Mouse (Mus musculus): ENCODE measurements around the gene Ap3m1. TPM values are rescaled to one million over a fixed set of nuclear protein-coding genes. Genes with fewer than 3 reads are reported as not detected.
"Not testable (repeated sequence)": the region's sequence is repeated elsewhere in the genome, so short reads cannot be mapped to it uniquely, and the experiment has no call there.

Ap3m1 gene
- 10 to 100 TPM; 69.8 to 80.2 TPM for polyA plus RNA-seq (2017; shearing (Covaris generic))

DNA sequence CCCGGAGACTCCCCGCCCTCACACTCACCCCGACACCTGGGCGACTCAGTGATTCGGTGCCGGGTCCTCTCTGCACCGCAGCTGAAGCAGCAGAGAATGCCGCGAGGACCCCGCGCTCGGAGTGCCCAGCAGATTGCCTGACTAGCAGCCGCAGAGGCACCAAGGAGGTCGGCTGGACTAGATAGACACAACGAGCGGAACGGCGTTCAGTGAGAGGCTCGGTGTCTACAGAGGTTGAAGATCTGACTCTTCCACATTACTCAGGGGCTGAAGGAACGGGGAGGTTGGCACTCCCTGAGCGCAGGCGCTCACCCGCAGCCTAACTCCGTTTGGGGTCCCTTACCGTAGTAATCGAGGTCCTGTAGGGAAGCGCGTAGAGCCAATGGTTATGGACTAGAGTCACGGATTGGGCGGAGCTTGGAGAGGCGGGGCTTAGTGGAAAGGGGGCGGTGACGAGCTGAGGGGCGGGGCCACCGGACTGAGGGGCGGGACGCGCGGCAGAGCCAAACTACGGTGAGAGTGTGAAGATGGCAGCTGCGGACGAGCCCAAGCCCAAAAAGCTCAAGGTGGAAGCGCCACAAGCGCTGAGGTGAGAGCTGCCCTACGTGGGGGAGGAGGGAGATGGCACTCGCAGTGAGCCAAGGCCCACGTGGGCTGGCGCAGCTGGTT, at the start of gene Ap3m1, which contains the start of gene Adk:
TSS of gene Ap3m1 (minus strand) at position 397 of the 669 bp plus-strand sequence.
TSS of gene Adk (plus strand) at position 463 of the 669 bp plus-strand sequence.
- peak; percentile 89 for ATAC-seq

DNA sequence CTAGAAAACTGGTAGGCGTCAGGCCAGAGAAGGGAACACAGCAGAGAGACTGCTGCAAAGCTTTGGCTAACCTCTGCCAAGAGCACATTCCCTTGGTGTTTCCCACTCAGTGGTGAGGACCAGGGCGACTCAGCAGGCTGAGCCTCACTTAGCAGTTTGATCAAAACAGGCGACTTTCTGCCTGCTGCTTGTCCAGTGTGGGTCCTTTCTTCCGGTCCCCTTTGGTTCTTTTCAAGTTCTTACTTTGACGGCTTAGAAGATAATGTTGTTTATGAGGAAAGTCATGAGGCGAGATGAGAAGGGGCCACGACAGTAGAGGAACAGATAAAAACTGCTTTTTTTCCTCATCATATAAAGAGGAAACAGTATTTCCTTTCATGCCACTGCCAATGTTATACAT, 49.3 kb upstream of the Ap3m1 start:
- peak; percentile 31 for ATAC-seq

GRCm38 (mm10) chr14:21100876-21101275, 48.6 kb upstream of the Ap3m1 start:
- ATAC-seq = no peak

GRCm38 (mm10) chr14:21099371-21099770, 47.1 kb upstream of the Ap3m1 start:
- ATAC-seq = no peak

DNA sequence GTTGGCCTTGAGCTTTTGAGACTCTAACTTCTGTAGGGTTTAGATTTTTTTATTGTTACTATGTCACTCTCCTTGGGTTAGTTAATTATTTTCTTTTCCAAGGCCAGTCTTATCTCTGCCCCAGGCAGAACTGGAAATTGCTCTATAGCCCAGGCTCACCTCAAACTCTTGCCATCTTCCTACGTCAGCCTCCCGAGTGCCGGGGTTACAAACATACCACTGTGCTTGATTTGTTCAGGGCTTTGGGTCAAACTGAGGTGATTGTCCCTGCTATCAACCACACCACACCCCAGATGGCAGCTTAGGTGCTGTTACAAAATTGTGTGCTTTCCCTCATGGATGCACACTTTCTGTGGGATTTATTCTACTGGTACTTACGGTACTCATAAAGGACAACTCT, 44.4 kb upstream of the Ap3m1 start:
- ATAC-seq = no peak

DNA sequence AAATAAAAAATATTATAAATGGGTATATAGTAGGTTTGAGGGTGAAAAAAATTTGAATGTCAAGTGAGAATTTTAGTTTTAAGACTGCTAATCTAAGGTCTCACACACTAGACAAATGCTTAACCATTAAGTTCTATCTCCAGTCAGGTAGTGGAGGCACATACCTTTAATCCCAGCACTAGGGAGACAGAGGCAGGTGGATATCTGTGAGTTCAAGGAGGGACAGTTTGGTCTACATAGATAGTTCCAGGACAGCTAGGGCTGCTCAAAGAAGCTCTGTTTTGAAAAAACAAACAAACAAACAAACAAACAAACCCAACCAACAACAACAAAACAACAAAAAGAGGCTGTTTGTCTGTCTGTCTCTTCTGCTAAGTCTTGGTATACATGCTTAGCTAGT, 44.0 kb upstream of the Ap3m1 start:
- no peak for ATAC-seq

DNA sequence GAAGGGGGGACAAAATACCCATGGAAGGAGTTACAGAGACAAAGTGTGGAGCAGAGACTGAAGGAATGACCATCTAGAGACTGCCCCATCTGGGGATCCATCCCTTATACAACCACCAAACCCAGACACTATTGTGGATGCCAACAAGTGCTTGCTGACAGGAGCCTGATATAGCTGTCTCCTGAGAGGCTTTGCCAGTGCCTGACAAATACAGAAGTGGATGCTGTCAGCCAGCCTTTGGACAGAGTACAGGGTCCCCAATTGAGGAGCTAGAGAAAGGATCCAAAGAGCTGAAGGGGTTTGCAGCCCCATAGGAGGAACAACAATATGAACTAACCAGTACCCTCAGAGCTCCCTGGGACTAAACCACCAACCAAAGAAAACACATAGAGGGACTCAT, 41.9 kb upstream of the Ap3m1 start:
- ATAC-seq = not testable (repeated sequence)

DNA sequence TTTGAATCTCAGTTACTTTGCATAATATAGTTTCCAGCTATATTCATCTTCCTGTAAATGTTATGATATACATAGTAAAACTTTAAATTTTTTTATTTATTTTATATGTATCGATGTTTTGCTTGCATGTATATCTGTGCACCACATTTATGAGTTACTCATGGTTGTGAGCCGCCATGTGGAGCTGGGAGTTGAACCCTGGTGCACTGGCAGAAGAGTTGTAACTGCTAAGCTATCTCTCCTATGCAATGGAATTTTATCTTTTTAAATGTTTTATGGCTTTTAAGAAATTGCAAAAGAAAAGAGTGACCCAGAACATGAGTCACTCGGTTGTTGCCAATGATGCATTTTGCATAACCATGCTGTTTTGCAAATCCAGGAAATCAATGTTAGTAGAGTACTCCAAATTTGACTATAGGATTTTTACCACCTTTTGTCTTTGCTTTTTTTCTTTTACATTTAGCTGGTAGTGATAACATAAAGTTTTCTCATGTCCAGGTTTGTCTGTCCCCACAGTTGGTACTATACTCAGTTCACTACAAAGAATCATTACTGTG, 38.7 kb upstream of the Ap3m1 start:
- ATAC-seq = no peak

GRCm38 (mm10) chr14:21090400-21090799, 38.1 kb upstream of the Ap3m1 start:
- ATAC-seq = no peak

- ATAC-seq = no peak
These were observed 36.4 kb upstream of the Ap3m1 start for GRCm38 (mm10) chr14:21088731-21089130.

- no peak for ATAC-seq
These were observed 35.2 kb upstream of the Ap3m1 start for GRCm38 (mm10) chr14:21087390-21088060.

DNA sequence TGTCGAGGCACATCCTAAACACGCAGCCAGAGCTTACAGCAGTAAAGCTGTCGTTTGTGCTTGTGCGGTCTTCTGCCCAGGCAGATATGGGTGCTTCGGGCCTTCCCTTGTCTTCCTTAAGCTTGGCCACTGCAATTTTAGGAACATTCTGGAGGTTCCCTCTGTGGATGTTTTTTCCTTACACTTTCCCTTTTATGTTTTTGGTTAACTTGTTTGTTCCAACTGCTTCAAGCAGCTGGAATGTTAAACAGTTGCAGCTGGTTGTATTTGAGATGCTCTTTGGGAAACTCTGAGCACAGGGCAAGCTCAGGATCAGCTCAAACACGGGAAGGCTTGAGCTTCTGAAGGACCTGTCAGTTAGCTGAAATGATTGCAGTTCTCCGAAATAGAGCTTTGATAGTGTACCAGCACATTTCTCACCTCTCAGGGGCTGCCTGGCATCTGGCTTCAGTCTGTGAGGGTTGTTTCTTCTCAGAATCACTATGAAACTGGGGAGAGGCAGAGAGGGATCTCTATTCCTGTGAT, 34.6 kb upstream of the Ap3m1 start:
- ATAC-seq = no peak

DNA sequence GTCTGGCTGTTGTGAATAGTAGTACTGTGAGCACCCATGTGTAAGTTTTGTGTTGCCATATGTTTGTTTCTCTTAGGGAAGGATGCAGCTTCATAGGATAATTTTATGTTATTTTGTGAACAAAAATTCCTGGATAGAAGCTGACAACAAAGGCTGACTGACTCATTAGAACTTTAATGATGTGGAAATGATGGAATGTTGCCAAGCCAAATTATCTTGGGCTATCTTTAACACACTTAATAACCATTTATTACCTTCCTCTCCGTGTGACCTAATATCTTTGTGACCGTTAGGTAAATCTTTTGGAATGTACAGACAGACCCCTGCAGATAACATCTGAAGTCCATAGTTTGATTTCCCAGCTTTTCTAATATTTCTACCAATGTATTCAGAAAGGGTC, 33.8 kb upstream of the Ap3m1 start:
- no peak for ATAC-seq

GRCm38 (mm10) chr14:21085666-21086065, 33.4 kb upstream of the Ap3m1 start:
- ATAC-seq = no peak

GRCm38 (mm10) chr14:21082823-21083222, 30.5 kb upstream of the Ap3m1 start:
- ATAC-seq = no peak

- ATAC-seq = peak; percentile 48
These were observed 26.2 kb upstream of the Ap3m1 start for GRCm38 (mm10) chr14:21078511-21078910.

GRCm38 (mm10) chr14:21077939-21078338, 25.6 kb upstream of the Ap3m1 start:
- ATAC-seq = no peak

GRCm38 (mm10) chr14:21076501-21077194, 24.3 kb upstream of the Ap3m1 start:
- peak; percentile 4 for ATAC-seq

DNA sequence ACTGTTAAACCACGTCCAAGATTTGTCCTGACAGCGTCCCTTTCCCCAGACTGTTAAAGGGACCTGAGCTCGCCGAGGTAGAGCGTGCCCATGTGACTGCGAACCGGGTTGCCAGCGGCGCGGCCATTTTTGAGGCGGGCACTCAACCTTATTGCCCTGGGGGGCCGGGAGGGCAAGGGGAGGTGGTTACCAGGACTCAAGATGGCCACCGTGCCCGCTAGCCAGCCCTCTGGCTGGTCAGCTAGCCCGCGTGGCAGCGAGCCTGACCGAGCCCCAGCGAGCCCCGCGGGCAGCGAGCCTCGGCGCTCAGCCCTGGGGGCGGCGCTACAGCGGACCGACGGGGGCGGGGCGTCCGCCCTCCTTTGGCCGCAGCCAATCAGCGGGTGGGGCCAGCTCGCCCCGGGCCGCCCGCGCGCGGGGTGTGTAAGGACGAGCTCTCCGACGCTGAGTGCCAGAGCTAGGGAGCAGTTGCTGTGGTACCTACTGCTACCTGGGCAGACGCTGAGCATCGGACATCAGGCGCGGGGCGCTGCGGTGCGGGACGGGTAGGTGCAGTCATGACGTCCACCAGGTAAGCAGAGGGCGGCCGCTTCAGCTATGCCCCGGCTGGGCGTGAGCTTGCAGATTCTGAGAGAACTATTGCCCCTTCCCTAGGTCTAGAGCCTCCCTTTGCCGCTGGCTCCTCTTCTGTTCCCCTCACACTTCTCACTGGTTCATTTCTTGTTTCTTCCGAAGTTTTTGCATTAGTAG, 23.6 kb upstream of the Ap3m1 start:
- peak; percentile 87 for ATAC-seq

GRCm38 (mm10) chr14:21074398-21075320, 22.4 kb upstream of the Ap3m1 start:
- no peak for ATAC-seq

DNA sequence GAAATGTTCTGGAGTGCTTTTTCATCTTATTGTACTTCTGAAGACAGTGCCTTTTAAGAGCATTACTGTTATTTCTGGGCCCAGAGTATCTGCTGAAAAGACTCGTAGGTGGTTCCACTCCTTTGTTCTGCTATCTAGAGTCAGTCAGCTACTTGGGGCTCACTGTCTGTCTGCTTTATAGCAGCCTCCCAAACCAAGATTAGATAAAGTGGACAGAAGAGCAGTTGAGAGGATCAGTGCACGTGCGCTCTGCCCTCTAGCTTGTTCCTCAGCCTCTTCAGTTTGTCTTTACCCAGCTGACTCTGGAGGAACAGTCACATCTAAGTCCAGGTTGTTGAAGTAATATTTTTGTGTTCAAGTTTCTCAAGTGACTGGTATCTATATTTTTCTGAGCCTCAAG, 21.7 kb upstream of the Ap3m1 start:
- ATAC-seq = no peak
